Mouse (Mus musculus) bone marrow macrophage, adult 2 months (primary cell): ENCODE results near the gene Rngtt. TPM values are rescaled to one million over a fixed set of nuclear protein-coding genes. Genes with fewer than 3 reads are reported as not detected.

Experiments used
- H3K27ac ChIP-seq: 2 replicates; pipeline ENCODE4 v1.5.1; 2012; ENCODE audit warnings: low read depth, low read length; ENCODE audit not compliant: insufficient read depth
- H3K4me1 ChIP-seq: 2 replicates; pipeline ENCODE4 v1.6.1; 2012; ENCODE audit warnings: low read length; ENCODE audit not compliant: control insufficient read depth, insufficient read depth
- H3K4me3 ChIP-seq: 2 replicates; pipeline ENCODE4 v1.5.1; 2012; ENCODE audit warnings: mild to moderate bottlenecking, low read length, moderate library complexity; ENCODE audit not compliant: insufficient read depth
- CTCF ChIP-seq: IDR thresholded peaks from 2 replicates; pipeline ENCODE4 v1.5.1; 2012; ENCODE audit warnings: low read depth, mild to moderate bottlenecking, low read length, moderate library complexity
- POLR2A ChIP-seq: IDR thresholded peaks from 2 replicates; pipeline ENCODE4 v1.6.1; 2012; ENCODE audit warnings: mild to moderate bottlenecking, low read depth, low read length, borderline replicate concordance
- polyA plus RNA-seq: library from polyadenylated mRNA; stranded (reverse); fragments of >200 nt; gene quantifications from 2 replicates; pipeline ENCODE4 v1.2.4, GENCODE M21; 2012; ENCODE audit not compliant: missing spikeins, insufficient read depth, insufficient read length

Rngtt gene
- polyA plus RNA-seq, 1 experiment: 19.4 TPM

DNA sequence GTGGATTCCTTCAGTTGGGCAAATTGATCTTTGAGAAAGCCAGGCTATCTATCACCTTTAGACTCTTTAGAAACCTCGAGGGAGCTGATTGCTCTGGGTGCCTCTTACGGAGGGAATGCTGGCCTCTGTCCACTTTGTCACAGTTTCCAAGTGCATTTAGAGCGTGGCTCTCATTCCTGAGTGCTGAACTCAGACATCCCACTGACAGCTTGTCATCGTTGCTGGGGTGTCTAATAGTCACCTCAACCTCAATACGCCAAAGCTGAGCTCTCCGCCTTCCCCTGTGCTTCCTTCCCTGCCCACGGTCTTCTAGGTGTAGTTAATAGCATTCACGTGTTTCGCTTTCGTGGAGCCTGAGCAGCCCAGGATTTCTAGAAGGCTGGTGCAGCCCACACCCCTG, 200.4 kb downstream of the Rngtt start:
- Histone ChIP-seq H3K27ac (no peak overlapping the region), H3K4me3 (no peak overlapping the region), H3K4me1 (no peaks in the 10 kb centered on the region; the same call in 1 of the 2 replicates)
- TF ChIP-seq CTCF (no peak), POLR2A (no peak)

DNA sequence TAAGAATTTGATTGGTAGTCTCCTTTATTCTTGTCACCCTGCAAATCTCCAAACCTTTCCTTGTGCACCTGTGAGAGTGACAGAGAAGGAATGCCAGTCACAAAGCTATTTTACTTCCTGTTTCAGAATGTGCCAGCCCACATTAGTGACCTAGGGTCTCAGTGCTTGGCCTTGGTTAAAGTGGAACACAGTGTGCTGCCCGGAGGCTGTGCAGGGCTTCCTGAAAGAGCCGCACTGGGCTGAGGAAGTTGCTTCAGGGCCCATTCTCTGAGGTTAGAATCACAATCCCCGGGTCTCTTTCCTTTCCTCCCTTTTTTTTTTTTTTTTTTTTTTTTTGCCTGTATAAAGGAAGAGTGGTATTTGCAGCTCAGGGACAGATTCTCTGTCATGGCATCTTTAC, 203.3 kb downstream of the Rngtt start:
- Histone ChIP-seq H3K27ac (no peak overlapping the region), H3K4me3 (no peak overlapping the region), H3K4me1 (no peaks in the 10 kb centered on the region; the same call in 1 of the 2 replicates)
- TF ChIP-seq CTCF (no peak), POLR2A (no peak)

DNA sequence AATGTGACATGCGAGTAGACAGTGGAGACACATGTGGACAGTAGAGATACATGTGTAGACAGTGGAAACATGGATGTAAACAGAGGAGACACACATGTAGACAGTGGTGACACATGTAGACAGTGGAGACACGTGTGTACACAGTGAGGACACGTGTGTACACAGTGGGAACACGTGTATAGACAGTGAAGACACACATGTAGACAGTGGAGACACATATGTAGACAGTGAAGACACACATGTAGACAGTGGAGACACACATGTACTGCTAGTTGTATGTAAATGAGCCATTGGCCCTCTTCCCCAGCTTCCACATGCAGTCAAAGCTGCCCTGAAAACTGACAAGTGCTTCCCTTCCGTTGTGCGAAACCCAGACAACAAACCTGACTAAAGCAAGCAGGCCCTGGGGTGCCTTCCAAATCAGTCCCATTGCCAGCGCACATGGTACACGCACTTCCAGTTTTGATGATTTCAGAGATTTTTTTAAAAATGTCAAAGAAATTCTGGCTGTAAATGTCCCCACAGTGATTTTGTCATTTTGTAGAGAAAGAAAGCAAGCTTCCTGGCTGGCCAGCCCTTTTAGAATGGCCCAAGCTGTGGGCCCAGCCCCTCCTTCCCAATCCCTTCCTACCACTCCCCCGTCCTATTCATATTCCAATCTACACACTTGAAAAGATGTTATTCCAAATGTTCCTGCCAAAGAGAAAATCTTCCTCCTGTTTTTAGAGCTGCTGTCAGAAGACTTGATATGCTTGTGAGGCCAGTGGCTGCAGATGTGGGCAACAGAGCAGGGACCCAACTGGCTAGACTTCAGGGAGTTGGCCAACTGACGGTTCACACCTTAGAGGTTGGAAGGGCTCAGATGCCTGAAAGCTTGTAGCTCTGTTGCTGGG, 204.2 kb downstream of the Rngtt start:
- TF ChIP-seq CTCF (no peak), POLR2A (no peak)
- Histone ChIP-seq H3K4me1 (no peaks in the 10 kb centered on the region; the same call in 1 of the 2 replicates), H3K27ac (no peak overlapping the region), H3K4me3 (no peak overlapping the region)

DNA sequence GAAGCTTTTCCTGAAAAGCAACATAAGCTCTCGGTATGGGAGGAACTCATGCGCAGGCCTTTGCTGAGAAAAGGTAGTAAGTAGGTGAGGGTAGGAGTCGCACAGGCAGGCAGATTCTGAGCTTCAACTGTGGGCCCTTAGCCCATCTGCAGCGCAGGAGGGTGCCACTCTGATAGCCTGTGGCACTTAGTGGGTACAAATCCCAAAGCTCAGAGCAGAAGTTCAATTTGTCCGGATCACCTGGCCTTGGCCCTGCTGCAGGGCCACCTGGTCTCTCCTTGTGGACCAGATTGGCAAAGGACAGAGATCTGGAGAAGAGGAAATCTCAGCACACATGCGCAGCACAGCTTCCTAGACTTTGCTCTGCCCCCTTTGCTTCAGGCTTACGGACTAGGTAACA, 210.1 kb downstream of the Rngtt start:
- H3K4me1 ChIP-seq: no peaks in the 10 kb centered on the region
- TF ChIP-seq CTCF (no peak), POLR2A (no peak)

DNA sequence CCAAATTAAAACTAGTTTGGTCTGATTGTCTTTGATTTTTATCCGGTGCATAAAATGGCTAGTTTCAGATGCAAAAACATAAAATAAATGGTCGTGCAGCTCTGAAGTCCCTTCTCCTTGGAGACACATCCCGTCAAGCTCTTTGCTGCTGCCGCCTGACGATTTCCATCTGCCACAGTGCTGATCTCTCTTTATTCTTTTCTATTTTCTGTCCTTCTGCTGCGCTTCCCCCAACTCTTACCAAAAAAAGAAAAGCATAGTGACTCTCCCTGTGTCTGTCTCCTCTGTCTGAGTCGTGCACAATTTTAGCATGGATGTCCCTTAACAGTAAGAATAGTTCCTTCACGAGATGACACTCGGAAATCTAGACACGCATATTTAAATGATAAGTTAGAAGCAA, 210.8 kb downstream of the Rngtt start:
- Histone ChIP-seq H3K27ac (no peak overlapping the region), H3K4me1 (no peaks in the 10 kb centered on the region), H3K4me3 (no peak overlapping the region)
- TF ChIP-seq POLR2A (no peak), CTCF (no peak)

More for the DNA sequence above, 210.1 kb downstream of the Rngtt start:
- Histone ChIP-seq H3K27ac (no peak overlapping the region), H3K4me3 (no peak overlapping the region)

DNA sequence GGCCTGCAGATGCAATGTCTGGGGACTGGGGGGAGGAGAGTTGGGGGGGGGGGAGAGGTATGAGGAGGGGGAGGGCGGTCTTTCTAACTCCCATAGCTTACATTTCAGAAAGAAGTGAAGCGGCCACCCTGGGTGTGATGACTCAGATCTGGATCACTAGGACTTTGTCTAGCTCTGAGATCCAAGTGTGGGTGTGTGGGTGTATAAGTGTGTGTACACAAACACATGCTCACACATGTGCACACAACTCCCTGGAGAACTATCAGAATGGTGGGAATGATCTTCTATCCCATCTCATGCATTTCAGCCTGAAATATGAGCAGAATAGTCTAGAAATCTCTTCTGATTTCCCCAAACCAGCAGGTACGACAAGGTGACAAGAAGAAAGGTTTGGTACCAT, 213.7 kb downstream of the Rngtt start:
- TF ChIP-seq POLR2A: no peak
- no peak for TF ChIP-seq CTCF
- no peak overlapping the region for H3K4me3 ChIP-seq
- no peak overlapping the region for H3K27ac ChIP-seq
- H3K4me1 ChIP-seq: no peaks in the 10 kb centered on the region

DNA sequence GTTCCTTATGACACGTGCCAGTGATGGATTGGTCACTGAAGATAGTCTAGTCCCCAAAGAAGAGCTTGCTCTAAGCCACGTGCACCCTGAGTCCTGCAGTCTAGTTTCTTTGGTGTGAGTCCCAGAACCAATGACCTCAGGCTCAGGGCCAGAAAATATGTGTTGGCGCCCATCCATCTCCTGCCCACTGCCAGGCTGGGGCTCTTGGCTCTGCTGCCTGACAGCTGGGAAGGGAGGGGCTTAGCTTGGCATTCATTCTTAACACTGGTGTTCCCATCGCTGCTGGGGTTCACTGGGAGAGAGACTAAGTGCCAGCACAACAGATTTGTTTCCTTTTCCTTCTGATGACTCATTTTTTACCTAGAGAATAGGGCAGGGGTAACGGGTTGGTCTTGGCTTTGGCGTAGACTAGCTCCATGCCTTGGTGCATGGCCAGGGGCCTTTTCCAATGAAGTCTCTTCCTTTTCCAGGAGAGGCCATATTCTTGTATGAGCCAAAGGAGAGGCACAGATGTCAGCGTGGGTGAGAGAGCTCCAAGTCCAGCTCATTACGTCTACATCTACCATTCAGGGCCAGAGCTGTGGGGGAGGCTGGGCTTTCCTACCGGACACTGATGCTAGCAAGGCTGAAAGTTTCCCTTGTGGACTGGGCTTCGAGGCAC, 214.5 kb downstream of the Rngtt start:
- no peak overlapping the region for H3K27ac ChIP-seq
- H3K4me1 ChIP-seq: no peaks in the 10 kb centered on the region
- H3K4me3 ChIP-seq: no peak overlapping the region
- TF ChIP-seq CTCF: no peak
- TF ChIP-seq POLR2A: no peak

DNA sequence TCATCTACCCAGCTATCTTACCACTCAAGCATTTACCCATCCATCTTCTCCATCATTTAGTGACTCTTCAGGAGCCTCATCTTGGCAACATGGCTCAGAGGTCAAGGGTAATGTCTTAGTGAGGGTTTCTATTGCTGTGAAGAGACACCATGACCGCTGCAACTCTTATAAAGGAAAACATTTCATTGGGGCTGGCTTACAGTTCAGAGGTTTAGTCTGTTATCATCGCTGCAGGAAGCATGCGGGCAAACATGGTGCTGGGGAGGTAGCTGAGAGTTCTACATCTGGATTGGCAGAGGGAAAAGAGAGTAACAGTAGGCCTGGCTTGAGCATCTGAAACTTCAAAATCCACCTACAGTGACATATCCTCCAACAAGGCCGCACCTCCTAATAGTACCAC, 215.2 kb downstream of the Rngtt start:
- TF ChIP-seq POLR2A (no peak), CTCF (no peak)
- Histone ChIP-seq H3K4me3 (no peak overlapping the region), H3K4me1 (no peaks in the 10 kb centered on the region), H3K27ac (no peak overlapping the region)

DNA sequence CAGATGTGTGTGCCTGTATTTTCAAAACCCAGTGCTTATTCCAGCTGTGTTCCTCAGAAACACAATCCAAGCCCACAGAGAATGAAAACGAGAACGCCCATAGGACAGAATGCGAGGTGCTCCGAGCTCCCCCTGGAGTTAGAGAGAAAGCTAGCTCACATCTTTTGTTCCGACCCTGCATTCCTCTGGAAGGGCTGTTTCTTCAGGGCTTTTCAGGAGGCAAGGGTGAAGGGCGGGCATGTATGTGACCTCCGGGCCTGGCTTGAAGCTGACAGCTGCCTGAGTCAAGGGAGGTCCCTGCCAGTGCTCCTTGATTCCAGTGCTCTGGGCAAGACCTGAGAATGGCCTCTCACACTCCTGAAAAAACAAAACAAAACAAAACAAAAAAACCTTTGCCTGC, 216.0 kb downstream of the Rngtt start:
- Histone ChIP-seq H3K4me3 (no peak overlapping the region), H3K27ac (no peak overlapping the region), H3K4me1 (no peaks in the 10 kb centered on the region)
- TF ChIP-seq CTCF: no peak
- no peak for TF ChIP-seq POLR2A

DNA sequence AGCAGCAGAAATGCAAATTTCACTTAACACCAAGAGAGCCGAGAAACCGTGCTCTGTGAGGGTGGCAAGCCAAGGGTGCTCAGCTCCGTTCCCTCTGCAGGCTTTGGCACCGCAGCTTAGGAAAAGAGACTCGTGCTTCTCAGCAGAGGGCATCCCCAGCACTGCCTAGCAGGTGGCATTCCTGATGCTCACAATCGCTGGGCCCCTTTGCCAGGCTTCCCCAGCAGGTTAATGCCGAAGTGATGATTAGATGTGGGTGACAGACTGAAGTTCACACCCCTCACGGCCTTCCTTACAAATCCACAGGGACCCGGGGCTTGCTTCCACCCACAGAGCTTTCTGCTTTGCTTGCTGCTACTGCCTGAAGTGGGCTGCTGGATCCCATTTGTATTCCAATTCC, 216.6 kb downstream of the Rngtt start:
- TF ChIP-seq POLR2A (no peak), CTCF (no peak)
- H3K27ac ChIP-seq: no peak overlapping the region

More for the DNA sequence above, 216.6 kb downstream of the Rngtt start:
- H3K4me1 ChIP-seq: no peaks in the 10 kb centered on the region
- no peak overlapping the region for H3K4me3 ChIP-seq
